Mouse (Mus musculus) liver, adult 2 months (tissue): ENCODE results near the gene Eng. TPM values are rescaled to one million over a fixed set of nuclear protein-coding genes. Genes with fewer than 3 reads are reported as not detected.

Experiments
- DNase-seq: peaks from one replicate; pipeline ENCODE4 v3.0.0-alpha.2; 2011; ENCODE audit warnings: low read depth, low spot score; ENCODE audit errors: extremely low read depth
- H3K27ac ChIP-seq: fragments of 200-500 bp; replicated peaks from 2 replicates; pipeline ENCODE4 v1.5.1; 2012; ENCODE audit warnings: low read depth, mild to moderate bottlenecking, control low read depth, inconsistent platforms, low read length; ENCODE audit not compliant: insufficient read depth
- H3K27me3 ChIP-seq: fragments of 200-500 bp; 2 replicates; pipeline ENCODE4 v1.6.1; 2012; ENCODE audit warnings: mild to moderate bottlenecking, moderate library complexity, low read length, inconsistent platforms; ENCODE audit not compliant: control insufficient read depth, insufficient read depth
- H3K36me3 ChIP-seq: fragments of 200-500 bp; 2 replicates; pipeline ENCODE4 v1.6.1; 2012; ENCODE audit warnings: low read length, inconsistent platforms; ENCODE audit not compliant: control insufficient read depth, insufficient read depth
- H3K4me1 ChIP-seq: fragments of 200-500 bp; 2 replicates; pipeline ENCODE4 v1.6.1; 2011; ENCODE audit warnings: low read length; ENCODE audit not compliant: control insufficient read depth, insufficient read depth
- H3K4me3 ChIP-seq: fragments of 200-500 bp; 2 replicates; pipeline ENCODE4 v1.5.1; 2011; ENCODE audit warnings: low read depth, mild to moderate bottlenecking, control low read depth, low read length, moderate library complexity; ENCODE audit not compliant: insufficient read depth
- H3K79me2 ChIP-seq: fragments of 200-500 bp; 2 replicates; pipeline ENCODE4 v1.6.1; 2012; ENCODE audit warnings: inconsistent platforms, mild to moderate bottlenecking, low read length, moderate library complexity; ENCODE audit not compliant: control insufficient read depth, insufficient read depth
- H3K9ac ChIP-seq: fragments of 200-500 bp; 2 replicates; pipeline ENCODE4 v1.6.1; 2012; ENCODE audit warnings: low read depth, mild to moderate bottlenecking, control low read depth, inconsistent platforms, low read length
- CTCF ChIP-seq: fragments of 200-500 bp; IDR thresholded peaks from 2 replicates; pipeline ENCODE4 v1.5.1; 2011; ENCODE audit warnings: low read depth, low read length, control low read depth
- POLR2A ChIP-seq: fragments of 200-500 bp; IDR thresholded peaks from 2 replicates; pipeline ENCODE4 v1.6.1; 2011; ENCODE audit warnings: low read length, control low read depth; ENCODE audit not compliant: insufficient read depth; ENCODE audit errors: extremely low read depth
- WGBS: fragments of 180-500 bp; shearing (Covaris S2); methylation state at CpG from one replicate; pipeline ENCODE4 v1.1.7; 2018; 5-methylcytosine and 5-hydroxymethylcytosine counted together
- polyA plus RNA-seq: library from polyadenylated mRNA; depleted of rRNA; stranded (reverse); fragments of >200 nt; gene quantifications from 2 replicates; pipeline ENCODE4 v1.2.3, GENCODE M21; 2012
- total RNA-seq: library from RNA; depleted of rRNA; stranded (reverse); fragments of >200 nt; gene quantifications from 2 replicates; pipeline ENCODE4 v1.2.3, GENCODE M21; 2014

Gene Eng
- total and polyA plus RNA-seq, 2 experiments: 14.2 to 70.8 TPM

- no peaks in the 10 kb centered on the region for H3K27me3 ChIP-seq
- no peak overlapping the region for H3K27ac ChIP-seq
- 0 out of 2 replicates have a peak, but pooled peaks cover 3% of the 10 kb centered on the region for H3K4me1 ChIP-seq
- H3K4me3 ChIP-seq: no peak overlapping the region
- DNase-seq: no peak
- 98% methylated on average over 4 of the region's 4 CpGs for WGBS
- H3K9ac ChIP-seq: no peak overlapping the region
- H3K36me3 ChIP-seq: peaks cover 18% of the 10 kb centered on the region; the same call in 1 of the 2 replicates
- no peaks in the 10 kb centered on the region for H3K79me2 ChIP-seq
- TF ChIP-seq POLR2A (no peak), CTCF (peak; percentile 58)
These were observed 28.8 kb upstream of the Eng start for GRCm38 (mm10) chr2:32617601-32618000.

DNA sequence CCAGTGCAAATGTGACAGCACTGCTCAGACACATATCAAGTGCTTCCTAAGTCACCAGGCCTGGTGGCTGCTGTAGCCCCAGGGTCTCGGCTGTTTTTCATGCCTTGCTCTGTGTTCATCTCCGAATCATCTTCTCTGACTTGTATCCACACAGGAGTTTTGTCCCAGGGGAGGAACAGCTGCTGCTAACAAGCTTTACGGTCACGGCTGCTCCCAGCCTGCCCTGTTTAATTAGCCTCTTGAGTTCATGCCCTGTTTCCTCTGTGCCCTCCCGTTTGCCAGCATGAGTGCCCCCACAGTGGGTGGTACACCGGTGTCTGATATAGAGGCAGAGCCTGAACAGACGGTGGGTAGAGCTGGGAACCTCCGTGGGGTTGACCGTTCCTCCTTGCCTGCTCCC lies 28.3 kb upstream of the Eng start:
- WGBS: 94% methylated on average over 9 of the region's 9 CpGs
- Histone ChIP-seq H3K4me3 (no peak overlapping the region), H3K27ac (no peak overlapping the region), H3K4me1 (0 out of 2 replicates have a peak, but pooled peaks cover 3% of the 10 kb centered on the region), H3K36me3 (peaks cover 18% of the 10 kb centered on the region; the same call in 1 of the 2 replicates), H3K79me2 (no peaks in the 10 kb centered on the region), H3K9ac (no peak overlapping the region), H3K27me3 (no peaks in the 10 kb centered on the region)
- DNase-seq: no peak
- no peak for TF ChIP-seq POLR2A
- TF ChIP-seq CTCF: no peak

GRCm38 (mm10) chr2:32620682-32621516 lies 25.5 kb upstream of the Eng start:
- Histone ChIP-seq H3K79me2 (no peaks in the 10 kb centered on the region), H3K4me3 (no peak overlapping the region), H3K27me3 (no peaks in the 10 kb centered on the region), H3K4me1 (0 out of 2 replicates have a peak, but pooled peaks cover 3% of the 10 kb centered on the region), H3K36me3 (peaks cover 13% of the 10 kb centered on the region; the same call in 1 of the 2 replicates), H3K9ac (no peak overlapping the region), H3K27ac (no peak overlapping the region)
- TF ChIP-seq POLR2A: no peak
- TF ChIP-seq CTCF: no peak
- 82% methylated on average over 4 of the region's 4 CpGs for WGBS
- no peak for DNase-seq

GRCm38 (mm10) chr2:32621517-32621859 lies 24.9 kb upstream of the Eng start, which contains the start of gene Ak1:
Ak1 (plus strand) TSS chr2:32621758.
- no peak within 1 kb of the TSS for H3K4me3 ChIP-seq
- no peak within 1 kb of the TSS for H3K9ac ChIP-seq
- no peak within 1 kb of the TSS for H3K27ac ChIP-seq

DNA sequence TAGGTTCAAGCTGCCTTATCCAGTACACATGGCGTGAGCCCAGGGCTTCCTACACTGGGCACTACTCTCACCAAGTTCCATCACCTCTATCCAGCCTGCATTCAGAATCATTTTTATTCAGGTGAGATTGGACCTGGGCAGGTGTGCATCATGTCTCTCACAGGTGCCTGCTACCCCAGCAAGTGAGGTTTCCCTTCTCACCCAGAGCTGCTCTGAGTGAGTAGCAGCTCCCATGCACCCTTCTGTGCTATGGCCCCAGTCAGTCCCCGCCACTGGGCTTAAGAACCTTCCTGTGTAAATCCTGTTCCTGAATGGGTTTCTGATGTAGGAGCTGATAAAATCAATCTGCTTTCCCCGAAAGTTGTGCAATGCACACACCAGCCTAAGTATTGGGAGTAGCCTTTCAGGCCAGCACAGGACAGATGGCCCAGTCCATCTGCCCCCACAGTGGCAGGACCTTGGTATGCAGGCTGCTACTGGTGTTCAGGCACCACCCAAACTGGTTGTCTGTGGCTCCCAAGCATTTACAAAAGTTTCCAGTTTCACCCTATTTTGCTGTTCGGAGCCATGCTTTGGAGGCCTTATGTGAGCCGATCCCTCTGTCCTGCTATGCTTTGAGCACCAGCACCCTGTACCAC lies 22.2 kb upstream of the Eng start:
- Histone ChIP-seq H3K79me2 (no peaks in the 10 kb centered on the region), H3K4me3 (no peak overlapping the region), H3K27me3 (no peaks in the 10 kb centered on the region), H3K36me3 (no peaks in the 10 kb centered on the region; the same call in 1 of the 2 replicates), H3K27ac (no peak overlapping the region), H3K9ac (no peak overlapping the region), H3K4me1 (0 out of 2 replicates have a peak, but pooled peaks cover 3% of the 10 kb centered on the region)
- DNase-seq: no peak
- 67% methylated on average over 5 of the region's 5 CpGs for WGBS
- TF ChIP-seq POLR2A (no peak), CTCF (no peak)

More at GRCm38 (mm10) chr2:32621517-32621859, 24.9 kb upstream of the Eng start, which contains the start of gene Ak1:
- H3K27me3 ChIP-seq: no peaks in the 10 kb centered on the region
- no peaks in the 10 kb centered on the region for H3K79me2 ChIP-seq
- TF ChIP-seq CTCF (no peak), POLR2A (no peak)
- WGBS: 58% methylated on average over 7 of the region's 7 CpGs
- DNase-seq: no peak
- 0 out of 2 replicates have a peak, but pooled peaks cover 3% of the 10 kb centered on the region for H3K4me1 ChIP-seq
- peaks cover 8% of the 10 kb centered on the region; the same call in 1 of the 2 replicates for H3K36me3 ChIP-seq
